Mouse (Mus musculus) E14TG2a.4 (cell line): Measurements from ENCODE around the gene Pcca.
"Not testable (repeated sequence)": the region's sequence is repeated elsewhere in the genome, so short reads cannot be mapped to it uniquely, and the experiment has no call there.

Experiments used
- H3K27me3 ChIP-seq: 2 replicates; pipeline ENCODE4 v1.6.1; 2014; ENCODE audit warnings: low read length, control low read depth; ENCODE audit not compliant: insufficient read depth
- H3K36me3 ChIP-seq: 2 replicates; pipeline ENCODE4 v1.6.1; 2014; ENCODE audit warnings: low read length, control low read depth; ENCODE audit not compliant: insufficient read depth
- H3K4me1 ChIP-seq: replicated peaks from 2 replicates; pipeline ENCODE4 v1.6.1; 2014; ENCODE audit warnings: low read depth, low read length, control low read depth
- H3K4me3 ChIP-seq: replicated peaks from 2 replicates; pipeline ENCODE4 v1.5.1; 2014; ENCODE audit warnings: mild to moderate bottlenecking, low read length
- H3K9me3 ChIP-seq: 2 replicates; pipeline ENCODE4 v1.6.1; 2014; ENCODE audit warnings: low read length, control low read depth
- CTCF ChIP-seq: conservative IDR thresholded peaks from 2 replicates; pipeline ENCODE4 v1.5.1; 2014; ENCODE audit warnings: low read length
- NANOG ChIP-seq: IDR thresholded peaks from 2 replicates; pipeline ENCODE4 v1.6.1; 2014; ENCODE audit warnings: borderline replicate concordance, low read length, mixed read lengths
- POU5F1 ChIP-seq: IDR thresholded peaks from 2 replicates; pipeline ENCODE4 v1.6.1; 2014; ENCODE audit warnings: low read length, borderline replicate concordance

Pcca gene

GRCm38 (mm10) chr14:122582057-122582456 lies 47.9 kb downstream of the Pcca start:
- Histone ChIP-seq H3K36me3 (no peaks in the 10 kb centered on the region), H3K4me3 (no peak overlapping the region), H3K4me1 (0 out of 2 replicates have a peak, but pooled peaks cover 3% of the 10 kb centered on the region), H3K27me3 (no peaks in the 10 kb centered on the region), H3K9me3 (peaks cover 6% of the 10 kb centered on the region; the same call in 1 of the 2 replicates)
- TF ChIP-seq NANOG (no peak), CTCF (no peak), POU5F1 (no peak)

GRCm38 (mm10) chr14:122582491-122583077 lies 48.5 kb downstream of the Pcca start:
- Histone ChIP-seq H3K4me1 (0 out of 2 replicates have a peak, but pooled peaks cover 3% of the 10 kb centered on the region), H3K9me3 (peaks cover 4% of the 10 kb centered on the region; the same call in 1 of the 2 replicates), H3K36me3 (no peaks in the 10 kb centered on the region), H3K27me3 (no peaks in the 10 kb centered on the region), H3K4me3 (no peak overlapping the region)
- TF ChIP-seq POU5F1 (no peak), CTCF (no peak), NANOG (no peak)

GRCm38 (mm10) chr14:122584087-122584486 lies 50.0 kb downstream of the Pcca start:
- H3K27me3 ChIP-seq, H3K9me3 ChIP-seq, H3K4me3 ChIP-seq, H3K4me1 ChIP-seq, H3K36me3 ChIP-seq: not testable (repeated sequence)

GRCm38 (mm10) chr14:122586942-122587341 lies 52.8 kb downstream of the Pcca start:
- Histone ChIP-seq H3K27me3 (no peaks in the 10 kb centered on the region), H3K4me3 (no peak overlapping the region), H3K9me3 (no peaks in the 10 kb centered on the region), H3K4me1 (0 out of 2 replicates have a peak, but pooled peaks cover 3% of the 10 kb centered on the region), H3K36me3 (no peaks in the 10 kb centered on the region)
- TF ChIP-seq POU5F1 (no peak), NANOG (no peak)

- no peaks in the 10 kb centered on the region for H3K4me1 ChIP-seq
- no peaks in the 10 kb centered on the region for H3K9me3 ChIP-seq
- H3K4me3 ChIP-seq = no peak overlapping the region
- TF ChIP-seq POU5F1 (no peak), NANOG (no peak), CTCF (no peak)
- 0 out of 2 replicates have a peak, but pooled peaks cover 3% of the 10 kb centered on the region for H3K36me3 ChIP-seq
- H3K27me3 ChIP-seq = no peaks in the 10 kb centered on the region
These were observed 63.4 kb downstream of the Pcca start for GRCm38 (mm10) chr14:122597534-122597933.

- H3K4me3 ChIP-seq = no peak overlapping the region
- H3K36me3 ChIP-seq = 0 out of 2 replicates have a peak, but pooled peaks cover 3% of the 10 kb centered on the region
- no peaks in the 10 kb centered on the region for H3K9me3 ChIP-seq
- no peaks in the 10 kb centered on the region for H3K27me3 ChIP-seq
- H3K4me1 ChIP-seq = no peaks in the 10 kb centered on the region
- no peak for TF ChIP-seq POU5F1
- TF ChIP-seq CTCF = no peak
- TF ChIP-seq NANOG = no peak
These were observed 64.7 kb downstream of the Pcca start for GRCm38 (mm10) chr14:122598802-122599201.

GRCm38 (mm10) chr14:122599839-122600238 lies 65.7 kb downstream of the Pcca start:
- no peak overlapping the region for H3K4me3 ChIP-seq
- H3K9me3 ChIP-seq = no peaks in the 10 kb centered on the region
- H3K36me3 ChIP-seq = 0 out of 2 replicates have a peak, but pooled peaks cover 3% of the 10 kb centered on the region
- no peaks in the 10 kb centered on the region for H3K4me1 ChIP-seq
- no peaks in the 10 kb centered on the region for H3K27me3 ChIP-seq
- TF ChIP-seq CTCF (no peak), POU5F1 (no peak), NANOG (no peak)

GRCm38 (mm10) chr14:122602701-122603100 lies 68.6 kb downstream of the Pcca start:
- no peaks in the 10 kb centered on the region for H3K27me3 ChIP-seq
- H3K9me3 ChIP-seq = no peaks in the 10 kb centered on the region
- 0 out of 2 replicates have a peak, but pooled peaks cover 1% of the 10 kb centered on the region for H3K36me3 ChIP-seq
- no peak overlapping the region for H3K4me3 ChIP-seq
- TF ChIP-seq CTCF = no peak
- TF ChIP-seq NANOG = no peak
- no peak for TF ChIP-seq POU5F1
- H3K4me1 ChIP-seq = no peaks in the 10 kb centered on the region

GRCm38 (mm10) chr14:122606499-122606898 lies 72.4 kb downstream of the Pcca start:
- Histone ChIP-seq H3K9me3 (no peaks in the 10 kb centered on the region), H3K4me3 (no peak overlapping the region), H3K36me3 (no peaks in the 10 kb centered on the region), H3K27me3 (no peaks in the 10 kb centered on the region), H3K4me1 (no peaks in the 10 kb centered on the region)
- TF ChIP-seq CTCF = no peak
- TF ChIP-seq POU5F1 = no peak
- TF ChIP-seq NANOG = no peak
